Mouse (Mus musculus) thymus, adult 2 months (tissue): Measurements from ENCODE around the gene Zyx. TPM values are rescaled to one million over a fixed set of nuclear protein-coding genes. Genes with fewer than 3 reads are reported as not detected.

Source experiments
- DNase-seq: peaks from one replicate; pipeline ENCODE4 v3.0.0; 2021
- H3K27ac ChIP-seq: fragments of 200-500 bp; 2 replicates; pipeline ENCODE4 v1.5.1; 2012; ENCODE audit warnings: low read length, control low read depth; ENCODE audit not compliant: control insufficient read depth, insufficient read depth
- H3K27me3 ChIP-seq: fragments of 200-500 bp; 2 replicates; pipeline ENCODE4 v1.6.1; 2012; ENCODE audit warnings: mild to moderate bottlenecking, low read length, moderate library complexity, mixed read lengths; ENCODE audit not compliant: control insufficient read depth, insufficient read depth
- H3K36me3 ChIP-seq: fragments of 200-500 bp; 2 replicates; pipeline ENCODE4 v1.6.1; 2012; ENCODE audit warnings: mild to moderate bottlenecking, low read length, moderate library complexity; ENCODE audit not compliant: control insufficient read depth, insufficient read depth
- H3K4me1 ChIP-seq: fragments of 200-500 bp; replicated peaks from 2 replicates; pipeline ENCODE4 v1.6.1; 2012; ENCODE audit warnings: low read length; ENCODE audit not compliant: control insufficient read depth, insufficient read depth
- H3K4me3 ChIP-seq: fragments of 200-500 bp; 2 replicates; pipeline ENCODE4 v1.5.1; 2012; ENCODE audit warnings: mild to moderate bottlenecking, low read length, control low read depth, moderate library complexity; ENCODE audit not compliant: control insufficient read depth, insufficient read depth
- CTCF ChIP-seq: fragments of 200-500 bp; IDR thresholded peaks from 2 replicates; pipeline ENCODE4 v1.5.1; 2012; ENCODE audit warnings: mild to moderate bottlenecking, control low read depth, low read length, moderate library complexity, borderline replicate concordance; ENCODE audit not compliant: control insufficient read depth, poor library complexity, insufficient read depth; ENCODE audit errors: extremely low read depth
- POLR2A ChIP-seq: fragments of 200-500 bp; IDR thresholded peaks from 2 replicates; pipeline ENCODE4 v1.6.1; 2012; ENCODE audit warnings: mild to moderate bottlenecking, low read length, control low read depth, moderate library complexity; ENCODE audit not compliant: control insufficient read depth, poor library complexity, insufficient read depth; ENCODE audit errors: extremely low read depth
- WGBS: fragments of 180-500 bp; shearing (Covaris S2); methylation state at CpG from one replicate; pipeline ENCODE4 v1.1.7; 2018; 5-methylcytosine and 5-hydroxymethylcytosine counted together
- polyA plus RNA-seq: library from polyadenylated mRNA; depleted of rRNA; stranded (reverse); fragments of >200 nt; gene quantifications from 2 replicates; pipeline ENCODE4 v1.2.3, GENCODE M21; 2012

Gene Zyx
- polyA plus RNA-seq, 1 experiment, result 209 TPM

GRCm38 (mm10) chr6:42350021-42350967 is 864 bp downstream of the Zyx start:
- peak; percentile 50 for DNase-seq
- Histone ChIP-seq H3K27ac (no peak overlapping the region; the same call in 1 of the 2 replicates), H3K4me3 (peak overlapping the region; percentile 85), H3K36me3 (no peaks in the 10 kb centered on the region), H3K27me3 (no peaks in the 10 kb centered on the region), H3K4me1 (peaks cover 38% of the 10 kb centered on the region)
- TF ChIP-seq CTCF (no peak), POLR2A (no peak)
- 2% methylated on average over 72 of the region's 72 CpGs for WGBS

- Histone ChIP-seq H3K4me3 (peak overlapping the region; percentile 85), H3K27me3 (no peaks in the 10 kb centered on the region), H3K27ac (no peak overlapping the region), H3K36me3 (peaks cover 6% of the 10 kb centered on the region), H3K4me1 (peaks cover 38% of the 10 kb centered on the region)
- peak; percentile 18 for DNase-seq
- 34% methylated on average over 13 of the region's 13 CpGs for WGBS
- TF ChIP-seq POLR2A, result no peak
- TF ChIP-seq CTCF, result no peak
Measured at GRCm38 (mm10) chr6:42350968-42351775, 1.7 kb downstream of the Zyx start.

GRCm38 (mm10) chr6:42351776-42352485 is 2.5 kb downstream of the Zyx start:
- peaks cover 13% of the 10 kb centered on the region for H3K36me3 ChIP-seq
- H3K4me3 ChIP-seq, result no peak overlapping the region; the same call in 1 of the 2 replicates
- H3K27ac ChIP-seq, result no peak overlapping the region
- no peaks in the 10 kb centered on the region for H3K27me3 ChIP-seq
- 56% methylated on average over 7 of the region's 7 CpGs for WGBS
- peaks cover 38% of the 10 kb centered on the region for H3K4me1 ChIP-seq
- no peak for TF ChIP-seq CTCF
- no peak for TF ChIP-seq POLR2A
- no peak for DNase-seq

- no peak overlapping the region for H3K4me3 ChIP-seq
- peaks cover 38% of the 10 kb centered on the region for H3K4me1 ChIP-seq
- TF ChIP-seq POLR2A, result no peak
- TF ChIP-seq CTCF, result no peak
- H3K27me3 ChIP-seq, result no peaks in the 10 kb centered on the region
- peaks cover 18% of the 10 kb centered on the region for H3K36me3 ChIP-seq
- no peak for DNase-seq
- no peak overlapping the region for H3K27ac ChIP-seq
- WGBS, result 95% methylated on average over 1 of the region's 1 CpGs
Measured at GRCm38 (mm10) chr6:42352486-42352846, 3.0 kb downstream of the Zyx start.

GRCm38 (mm10) chr6:42353180-42353579 is 3.8 kb downstream of the Zyx start:
- no peak for DNase-seq
- H3K4me1 ChIP-seq, result peaks cover 38% of the 10 kb centered on the region
- TF ChIP-seq CTCF (no peak), POLR2A (no peak)
- H3K4me3 ChIP-seq, result no peak overlapping the region
- H3K27me3 ChIP-seq, result no peaks in the 10 kb centered on the region
- no peak overlapping the region for H3K27ac ChIP-seq
- 39% methylated on average over 8 of the region's 8 CpGs for WGBS
- H3K36me3 ChIP-seq, result peaks cover 25% of the 10 kb centered on the region
